Mouse (Mus musculus) forebrain, embryonic 13.5 days (tissue): ENCODE measurements at regions not wholly inside any gene's neighbourhood (a gene's known extent, or its start where the extent isn't known, plus 50 kb on each side); places are given as distances from the start of the nearest gene placed in this dataset.
A peak's percentile ranks its signal among the peaks of the same experiment; 100 is the strongest.

Source experiments
- ATAC-seq: fragments of 200-750 bp; cut with Nextera tagmentation; 2 replicates; pipeline ENCODE4 v1.8.0; 2017
- H3K27ac ChIP-seq: fragments of 300-500 bp; sonication (generic); 2 replicates; pipeline ENCODE4 v1.5.1; 2015; ENCODE audit warnings: inconsistent platforms, mild to moderate bottlenecking, moderate library complexity
- H3K27me3 ChIP-seq: fragments of 300-500 bp; sonication (generic); 2 replicates; pipeline ENCODE4 v1.6.1; 2015; ENCODE audit warnings: mild to moderate bottlenecking, inconsistent platforms
- H3K36me3 ChIP-seq: fragments of 300-500 bp; sonication (generic); 2 replicates; pipeline ENCODE4 v1.6.1; 2015; ENCODE audit warnings: mild to moderate bottlenecking, inconsistent platforms; ENCODE audit not compliant: poor library complexity, severe bottlenecking
- H3K4me1 ChIP-seq: fragments of 300-500 bp; sonication (generic); 2 replicates; pipeline ENCODE4 v1.6.1; 2015; ENCODE audit warnings: inconsistent platforms
- H3K4me2 ChIP-seq: fragments of 300-500 bp; sonication (generic); 2 replicates; pipeline ENCODE4 v1.6.1; 2015; ENCODE audit warnings: inconsistent platforms, mild to moderate bottlenecking, moderate library complexity
- H3K4me3 ChIP-seq: fragments of 300-500 bp; sonication (generic); 2 replicates; pipeline ENCODE4 v1.5.1; 2015; ENCODE audit warnings: mild to moderate bottlenecking, inconsistent platforms
- H3K9ac ChIP-seq: fragments of 300-500 bp; sonication (generic); 2 replicates; pipeline ENCODE4 v1.6.1; 2015; ENCODE audit warnings: mild to moderate bottlenecking, inconsistent platforms
- H3K9me3 ChIP-seq: fragments of 300-500 bp; sonication (generic); replicated peaks from 2 replicates; pipeline ENCODE4 v1.6.1; 2016; ENCODE audit warnings: inconsistent platforms
- WGBS: fragments of 180-500 bp; shearing (Covaris S2); methylation state at CpG from one replicate; pipeline ENCODE4 v1.1.7; 2015; 5-methylcytosine and 5-hydroxymethylcytosine counted together

DNA sequence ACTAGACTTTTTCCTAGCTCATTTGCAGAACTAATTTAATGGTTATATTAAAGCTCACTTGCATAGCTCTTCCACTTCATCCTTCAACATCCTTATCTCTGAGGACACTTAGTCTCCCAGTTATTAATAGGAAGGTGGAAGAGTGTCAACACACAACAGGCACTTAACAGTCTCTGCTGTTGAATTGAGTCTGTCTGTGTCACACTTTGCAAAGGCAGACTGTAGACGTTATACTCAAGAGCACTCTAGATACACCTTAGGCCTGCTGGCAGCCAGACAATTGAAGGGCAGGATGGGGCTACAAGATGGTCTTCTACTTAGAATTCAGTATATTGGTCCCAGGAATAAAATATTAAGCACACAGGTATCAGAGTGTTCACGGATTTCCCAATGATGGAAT lies 172.6 kb upstream of the F930015N05Rik start:
- no peak for ATAC-seq
- WGBS, result 84% methylated on average over 2 of the region's 2 CpGs
- Histone ChIP-seq H3K27ac (no peak overlapping the region), H3K4me1 (no peaks in the 10 kb centered on the region), H3K9me3 (no peaks in the 10 kb centered on the region), H3K27me3 (no peaks in the 10 kb centered on the region), H3K4me2 (no peak overlapping the region), H3K4me3 (no peak overlapping the region), H3K36me3 (no peaks in the 10 kb centered on the region), H3K9ac (no peak overlapping the region)

DNA sequence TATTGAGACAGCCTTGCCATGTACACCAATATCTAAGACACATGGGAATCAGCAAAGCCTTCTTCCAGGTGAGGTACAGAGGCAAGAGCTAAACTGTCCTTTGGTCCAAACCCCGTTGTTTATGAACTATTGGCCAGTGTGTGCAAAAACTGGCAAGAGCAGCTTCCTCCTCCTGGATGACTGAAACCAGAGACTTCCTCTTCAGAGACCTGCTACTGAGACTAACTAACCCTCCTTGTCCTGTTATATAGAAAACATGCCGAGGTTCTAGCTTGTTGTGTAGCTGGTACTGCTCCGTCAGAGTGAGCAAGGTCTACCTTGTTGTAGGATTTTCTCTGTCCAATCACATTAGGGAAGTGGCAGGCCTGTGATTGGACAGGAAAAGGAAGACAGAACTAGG lies 174.3 kb upstream of the F930015N05Rik start:
- Histone ChIP-seq H3K4me2 (no peak overlapping the region), H3K9ac (no peak overlapping the region), H3K4me1 (no peaks in the 10 kb centered on the region), H3K36me3 (no peaks in the 10 kb centered on the region), H3K27me3 (no peaks in the 10 kb centered on the region), H3K27ac (no peak overlapping the region), H3K9me3 (no peaks in the 10 kb centered on the region), H3K4me3 (no peak overlapping the region)
- 97% methylated on average over 3 of the region's 3 CpGs for WGBS
- no peak for ATAC-seq

DNA sequence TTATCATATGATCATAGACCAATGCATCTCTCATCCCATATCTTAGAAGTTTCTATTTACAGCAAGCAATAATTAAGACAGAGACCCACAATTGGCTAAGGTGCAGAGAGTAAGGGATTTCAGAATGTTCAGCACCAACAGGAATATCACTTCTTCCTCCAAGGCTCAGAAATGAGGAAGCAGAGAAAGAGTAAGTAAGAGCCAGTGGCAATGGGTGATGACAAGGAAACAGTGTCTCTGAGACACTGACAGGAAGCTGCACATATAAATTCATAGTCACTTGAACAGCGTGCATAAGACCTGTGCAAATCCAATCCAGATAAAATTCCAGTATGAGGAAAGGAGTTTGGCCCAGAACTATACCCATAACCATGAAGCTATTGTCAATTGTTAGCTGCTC lies 178.7 kb upstream of the F930015N05Rik start:
- H3K9ac ChIP-seq, result no peak overlapping the region
- H3K36me3 ChIP-seq, result no peaks in the 10 kb centered on the region
- H3K9me3 ChIP-seq, result no peaks in the 10 kb centered on the region
- WGBS, result 92% methylated on average over 1 of the region's 1 CpGs
- H3K27ac ChIP-seq, result no peak overlapping the region
- no peak for ATAC-seq
- H3K4me1 ChIP-seq, result no peaks in the 10 kb centered on the region
- H3K4me3 ChIP-seq, result no peak overlapping the region
- no peaks in the 10 kb centered on the region for H3K27me3 ChIP-seq
- no peak overlapping the region for H3K4me2 ChIP-seq

DNA sequence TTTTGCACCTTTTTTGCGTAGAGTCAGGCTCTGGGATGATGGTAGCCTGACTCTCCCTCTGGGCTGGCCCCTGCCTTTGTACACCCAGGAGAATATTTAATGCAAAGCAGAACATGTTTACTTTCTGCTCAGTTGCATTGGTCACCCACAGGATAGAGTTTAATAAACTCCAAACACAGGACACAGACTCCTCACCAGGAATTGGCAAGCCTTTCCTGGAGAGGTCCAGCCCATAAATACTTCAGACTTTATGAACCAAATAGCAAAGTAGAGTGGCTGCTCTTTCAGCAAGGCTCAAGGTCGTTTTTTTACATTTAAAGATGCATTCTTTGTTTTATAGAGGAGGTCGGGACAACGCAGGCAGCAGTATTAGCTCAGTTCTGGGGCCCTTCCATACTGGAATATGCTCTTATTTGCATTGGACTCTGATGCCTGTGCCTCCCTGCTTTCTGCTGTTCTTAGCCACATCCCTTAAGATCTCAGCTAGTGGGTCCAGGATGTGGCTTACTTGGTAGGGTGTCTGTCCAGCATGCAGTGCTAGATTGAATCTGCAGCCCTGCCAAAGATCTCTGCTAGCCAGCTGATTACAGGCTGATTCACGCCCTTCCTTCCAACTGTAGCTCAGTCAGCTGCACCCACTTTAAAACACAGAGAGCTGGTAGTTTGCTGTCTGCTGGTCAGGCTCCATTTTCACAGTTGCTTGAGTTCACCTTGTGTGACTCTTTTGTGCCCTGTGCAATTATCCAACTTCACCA lies 182.4 kb upstream of the F930015N05Rik start:
- WGBS, result 62% methylated on average over 5 of the region's 5 CpGs
- no peak for ATAC-seq
- no peaks in the 10 kb centered on the region for H3K4me1 ChIP-seq

DNA sequence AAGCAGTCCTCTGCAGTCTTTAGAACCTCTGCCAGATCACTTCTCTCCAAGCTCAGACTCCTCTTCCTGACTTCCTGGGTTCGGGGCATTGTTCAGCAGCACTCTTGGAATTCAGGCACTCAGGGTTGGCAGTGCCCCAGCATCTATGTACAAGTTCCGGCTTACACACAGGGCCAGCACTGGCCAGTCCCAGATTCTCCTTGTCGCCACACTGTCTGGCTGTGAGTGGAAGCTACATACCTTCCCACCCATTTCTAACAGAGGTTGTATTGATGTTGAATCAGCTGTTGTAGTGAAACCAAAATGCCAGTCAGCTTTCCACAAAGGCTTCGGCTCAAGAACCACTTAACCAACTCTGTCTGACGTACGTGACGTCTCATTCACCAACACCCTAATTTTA lies 190.7 kb upstream of the F930015N05Rik start:
- Histone ChIP-seq H3K27ac (no peak overlapping the region), H3K9me3 (no peaks in the 10 kb centered on the region), H3K36me3 (no peaks in the 10 kb centered on the region), H3K9ac (no peak overlapping the region), H3K4me2 (no peak overlapping the region), H3K4me3 (no peak overlapping the region), H3K27me3 (no peaks in the 10 kb centered on the region), H3K4me1 (no peaks in the 10 kb centered on the region)
- no peak for ATAC-seq
- WGBS, result 79% methylated on average over 7 of the region's 7 CpGs

More for the DNA sequence above, 182.4 kb upstream of the F930015N05Rik start:
- no peaks in the 10 kb centered on the region for H3K9me3 ChIP-seq
- no peaks in the 10 kb centered on the region for H3K36me3 ChIP-seq
- no peak overlapping the region for H3K27ac ChIP-seq
- no peak overlapping the region for H3K4me3 ChIP-seq
- no peaks in the 10 kb centered on the region for H3K27me3 ChIP-seq
- no peak overlapping the region for H3K9ac ChIP-seq
- no peak overlapping the region for H3K4me2 ChIP-seq

DNA sequence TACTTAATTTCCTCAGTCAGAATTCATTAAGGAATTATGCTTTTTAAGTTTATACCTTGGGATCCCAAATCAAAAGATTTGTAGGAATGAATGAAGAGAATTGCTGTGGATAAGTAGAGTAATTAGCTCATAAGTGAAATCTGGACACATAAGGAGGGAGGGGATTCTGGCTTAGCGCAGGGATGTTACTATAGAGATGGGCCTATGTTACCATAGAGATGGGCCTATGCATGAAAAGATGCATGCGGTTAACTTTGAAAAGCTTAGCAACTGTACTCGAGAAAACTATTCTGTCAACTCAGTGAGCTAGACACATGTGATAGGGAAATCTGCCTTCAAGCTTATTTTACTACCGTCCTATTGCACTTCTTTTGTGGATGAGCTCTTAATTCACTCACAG lies 204.5 kb upstream of the F930015N05Rik start:
- no peak overlapping the region for H3K27ac ChIP-seq
- H3K27me3 ChIP-seq, result no peaks in the 10 kb centered on the region
- ATAC-seq, result peak; percentile 57
- H3K4me3 ChIP-seq, result no peak overlapping the region
- peaks cover 7% of the 10 kb centered on the region; the same call in 1 of the 2 replicates for H3K4me1 ChIP-seq
- no peak overlapping the region for H3K9ac ChIP-seq
- no peaks in the 10 kb centered on the region for H3K36me3 ChIP-seq
- peaks cover 4% of the 10 kb centered on the region; the same call in 1 of the 2 replicates for H3K9me3 ChIP-seq
- WGBS, result 37% methylated on average over 4 of the region's 4 CpGs
- no peak overlapping the region for H3K4me2 ChIP-seq

DNA sequence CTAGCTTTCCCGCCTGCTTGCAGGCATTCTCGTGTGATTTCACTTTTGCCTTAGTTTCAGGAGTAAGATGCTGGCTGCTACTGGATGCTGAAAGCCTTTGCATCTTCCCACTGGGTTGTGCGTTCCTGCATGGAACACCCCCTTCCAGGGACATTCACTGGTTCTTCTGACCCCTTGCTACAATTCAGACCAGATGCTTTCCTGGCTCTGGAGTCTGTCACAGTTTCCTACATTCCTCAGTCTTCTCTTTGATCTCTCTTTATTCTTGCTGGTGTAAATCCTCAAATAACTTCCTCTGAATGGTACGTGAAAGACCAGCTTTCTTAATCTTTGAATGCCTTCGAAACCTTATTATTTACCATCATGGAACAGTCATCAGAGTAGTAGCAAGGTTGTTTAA lies 206.7 kb upstream of the F930015N05Rik start:
- Histone ChIP-seq H3K4me1 (peaks cover 17% of the 10 kb centered on the region), H3K27me3 (no peaks in the 10 kb centered on the region), H3K36me3 (no peaks in the 10 kb centered on the region), H3K9ac (no peak overlapping the region), H3K9me3 (no peaks in the 10 kb centered on the region), H3K4me2 (no peak overlapping the region), H3K27ac (no peak overlapping the region), H3K4me3 (no peak overlapping the region)
- no peak for ATAC-seq
- 70% methylated on average over 5 of the region's 5 CpGs for WGBS

DNA sequence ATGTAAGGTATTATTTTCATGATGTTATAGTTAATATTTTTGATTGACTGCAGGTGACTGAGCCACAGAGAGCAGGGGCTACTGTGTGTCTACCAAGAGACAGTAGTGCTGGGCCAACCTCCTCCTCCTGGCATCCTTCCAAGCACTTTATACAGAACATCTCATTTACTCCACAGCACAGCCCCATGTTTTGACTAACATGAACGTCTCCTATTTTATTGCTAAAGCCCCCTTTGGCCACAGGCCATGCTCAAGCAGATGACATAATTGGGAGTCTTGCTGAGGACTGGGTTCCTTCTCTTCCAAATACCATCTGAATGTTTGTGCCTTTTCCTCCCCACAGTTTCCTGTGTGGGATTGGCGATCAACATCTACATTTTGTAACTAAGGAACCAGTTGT lies 211.5 kb upstream of the F930015N05Rik start:
- WGBS, result 36% methylated on average over 2 of the region's 2 CpGs
- Histone ChIP-seq H3K4me1 (peaks cover 13% of the 10 kb centered on the region), H3K9me3 (no peaks in the 10 kb centered on the region), H3K9ac (no peak overlapping the region), H3K36me3 (no peaks in the 10 kb centered on the region), H3K27ac (no peak overlapping the region), H3K4me3 (no peak overlapping the region), H3K4me2 (no peak overlapping the region), H3K27me3 (no peaks in the 10 kb centered on the region)
- ATAC-seq, result peak; percentile 73

DNA sequence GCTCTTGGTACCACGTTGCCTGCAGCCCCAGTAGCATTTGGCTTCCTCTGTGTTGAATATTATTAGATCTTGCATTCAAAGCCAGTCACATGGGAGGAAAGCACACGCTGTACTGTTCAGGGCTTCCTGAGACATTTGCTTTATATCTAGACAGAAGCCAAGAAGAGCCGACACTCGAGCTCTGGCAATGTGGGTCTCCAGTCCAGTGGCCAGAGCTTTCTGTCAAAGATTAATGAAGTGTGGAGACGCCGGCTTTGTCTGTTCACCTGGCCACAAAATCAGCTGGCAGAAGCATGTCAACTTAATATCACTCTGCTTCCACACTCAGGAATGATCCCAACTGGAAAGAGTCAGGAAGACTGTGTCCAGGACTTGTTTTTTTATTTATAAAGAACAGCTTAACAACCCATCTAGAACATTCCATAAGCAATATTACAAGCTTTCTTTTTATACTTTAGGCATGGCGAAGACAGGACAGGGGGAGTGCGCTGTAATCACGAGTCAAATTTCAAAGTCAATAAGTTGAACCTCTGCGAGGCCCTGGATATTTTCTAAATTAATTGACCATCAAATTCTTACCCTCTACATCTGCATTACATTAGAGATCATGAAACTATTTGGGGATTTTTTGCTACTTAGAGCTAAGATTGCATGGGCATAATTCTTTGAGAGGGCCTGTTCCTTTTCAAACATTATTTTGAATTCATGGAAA lies 214.3 kb upstream of the F930015N05Rik start:
- Histone ChIP-seq H3K9me3 (no peaks in the 10 kb centered on the region), H3K27me3 (no peaks in the 10 kb centered on the region), H3K36me3 (no peaks in the 10 kb centered on the region), H3K4me1 (peaks cover 13% of the 10 kb centered on the region), H3K4me3 (no peak overlapping the region), H3K27ac (no peak overlapping the region), H3K4me2 (no peak overlapping the region), H3K9ac (no peak overlapping the region)
- WGBS, result 84% methylated on average over 10 of the region's 10 CpGs
- no peak for ATAC-seq

DNA sequence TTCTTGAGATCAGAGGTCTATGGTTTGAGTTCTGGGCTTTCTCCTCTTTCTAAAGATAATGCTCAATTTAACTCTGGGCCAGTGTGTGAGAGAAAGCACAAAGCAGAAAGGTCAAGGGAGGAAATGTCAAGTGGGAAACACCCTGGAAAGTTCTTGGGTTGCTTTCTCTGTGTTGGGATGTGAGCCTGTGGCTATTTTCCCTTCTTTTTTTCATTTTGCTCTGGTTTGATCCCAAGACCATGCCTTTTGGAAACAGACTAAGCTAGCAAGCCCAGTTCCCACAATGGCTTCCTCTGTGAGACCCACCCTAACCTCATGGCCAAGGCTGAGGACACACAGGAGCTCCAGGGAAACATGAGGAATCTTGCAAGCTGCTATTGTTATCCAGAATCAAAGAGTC lies 216.4 kb upstream of the F930015N05Rik start:
- H3K36me3 ChIP-seq, result no peaks in the 10 kb centered on the region
- no peak overlapping the region for H3K27ac ChIP-seq
- ATAC-seq, result no peak
- H3K27me3 ChIP-seq, result no peaks in the 10 kb centered on the region
- H3K4me2 ChIP-seq, result no peak overlapping the region
- no peaks in the 10 kb centered on the region for H3K9me3 ChIP-seq
- H3K9ac ChIP-seq, result no peak overlapping the region
- peaks cover 6% of the 10 kb centered on the region for H3K4me1 ChIP-seq
- H3K4me3 ChIP-seq, result no peak overlapping the region

DNA sequence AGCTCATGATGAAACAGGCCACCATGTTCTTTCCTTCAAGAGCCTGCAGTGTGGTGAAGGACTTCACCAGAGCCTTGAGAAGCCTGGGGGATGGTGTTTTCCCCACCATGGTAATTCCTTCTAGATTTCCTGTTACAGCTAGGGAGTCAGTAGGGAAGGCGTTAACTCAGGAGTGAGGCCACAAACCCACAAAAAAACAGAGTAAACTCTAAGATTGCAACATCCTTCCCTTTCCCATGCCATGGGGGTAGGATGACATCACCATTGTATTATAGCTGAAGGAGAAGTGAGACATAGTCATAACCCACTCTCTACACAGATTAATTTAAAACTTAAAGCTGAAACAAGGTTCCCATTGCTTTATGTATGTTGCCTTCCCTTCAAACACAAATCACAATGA lies 218.7 kb upstream of the F930015N05Rik start:
- no peak overlapping the region for H3K27ac ChIP-seq
- H3K4me1 ChIP-seq, result no peaks in the 10 kb centered on the region
- H3K9me3 ChIP-seq, result no peaks in the 10 kb centered on the region
- ATAC-seq, result no peak
- no peak overlapping the region for H3K9ac ChIP-seq
- H3K27me3 ChIP-seq, result no peaks in the 10 kb centered on the region
- no peaks in the 10 kb centered on the region for H3K36me3 ChIP-seq
- 96% methylated on average over 1 of the region's 1 CpGs for WGBS
- no peak overlapping the region for H3K4me3 ChIP-seq
- H3K4me2 ChIP-seq, result no peak overlapping the region

DNA sequence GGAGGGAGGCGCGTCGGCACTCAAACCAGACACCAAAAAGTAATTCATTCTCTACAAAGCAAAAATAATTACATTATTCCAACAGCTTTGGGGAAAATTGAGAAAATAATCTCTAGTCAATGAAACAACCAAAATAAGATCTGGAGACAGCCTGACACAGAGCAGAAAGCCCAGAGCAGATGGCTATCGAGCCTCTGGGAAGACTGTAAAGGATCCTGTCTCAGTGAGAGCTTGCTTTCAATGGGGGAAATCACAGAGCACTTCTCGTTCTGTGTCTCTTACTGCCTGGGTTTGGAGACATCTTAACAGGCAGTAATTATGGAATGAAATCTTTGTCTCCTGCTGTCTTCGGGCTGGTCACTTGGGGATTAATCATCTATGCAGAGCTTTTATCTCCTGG lies 226.7 kb upstream of the F930015N05Rik start:
- no peak overlapping the region for H3K27ac ChIP-seq
- no peak overlapping the region for H3K9ac ChIP-seq
- H3K4me2 ChIP-seq, result peak overlapping the region; percentile 16; the same call in 1 of the 2 replicates
- ATAC-seq, result no peak
- H3K36me3 ChIP-seq, result no peaks in the 10 kb centered on the region
- H3K4me3 ChIP-seq, result no peak overlapping the region
- WGBS, result 14% methylated on average over 6 of the region's 6 CpGs
- no peaks in the 10 kb centered on the region for H3K27me3 ChIP-seq
- peaks cover 15% of the 10 kb centered on the region for H3K4me1 ChIP-seq
- no peaks in the 10 kb centered on the region for H3K9me3 ChIP-seq

DNA sequence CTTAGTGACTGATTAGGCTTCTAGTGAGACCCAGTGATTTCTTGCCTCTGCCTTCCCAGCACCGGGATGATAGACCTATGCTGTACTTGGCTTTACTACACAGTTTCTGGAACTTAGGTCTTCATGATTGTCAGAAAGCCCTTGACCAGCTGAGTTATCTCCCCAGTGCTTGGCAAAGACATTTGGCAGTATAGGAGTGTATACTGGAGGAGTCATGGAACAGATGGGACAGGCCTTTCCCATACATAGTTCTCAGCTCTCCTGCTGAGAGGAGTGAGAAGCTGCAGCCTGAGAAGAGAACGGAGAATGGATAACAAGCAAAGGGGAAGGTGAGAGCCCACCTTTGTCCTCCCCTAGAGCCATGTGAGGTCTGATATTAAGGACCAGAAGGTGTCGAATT lies 230.6 kb upstream of the F930015N05Rik start:
- H3K4me2 ChIP-seq, result no peak overlapping the region
- no peak overlapping the region for H3K27ac ChIP-seq
- H3K4me3 ChIP-seq, result no peak overlapping the region
- no peak for ATAC-seq
- H3K27me3 ChIP-seq, result no peaks in the 10 kb centered on the region
- H3K9me3 ChIP-seq, result no peaks in the 10 kb centered on the region
- no peaks in the 10 kb centered on the region for H3K36me3 ChIP-seq
- WGBS, result 79% methylated on average over 3 of the region's 3 CpGs
- H3K9ac ChIP-seq, result no peak overlapping the region
- peaks cover 20% of the 10 kb centered on the region for H3K4me1 ChIP-seq
